Mouse (Mus musculus): ENCODE data around the gene Ltbp1. TPM values are rescaled to one million over a fixed set of nuclear protein-coding genes. Genes with fewer than 3 reads are reported as not detected.

Ltbp1 gene
- total and polyA plus RNA-seq, 3 experiments = 17.2 to 40.4 (median 39.9) TPM

GRCm38 (mm10) chr17:75323229-75323628 lies 317.9 kb downstream of the Ltbp1 start:
- Histone ChIP-seq H3K4me1 (ENCODE audit: control insufficient read depth, insufficient read depth, low read length) (no peaks in the 10 kb centered on the region), H3K9ac (ENCODE audit: low read depth, low read length) (no peak overlapping the region), H3K4me3 (no peak overlapping the region), H3K79me2 (replicated peaks; ENCODE audit: control insufficient read depth, insufficient read depth, low read length) (no peaks in the 10 kb centered on the region), H3K27me3 (ENCODE audit: control insufficient read depth, insufficient read depth, low read length) (no peaks in the 10 kb centered on the region), H3K27ac (no peak overlapping the region), H3K36me3 (ENCODE audit: control insufficient read depth, insufficient read depth, low read length) (no peaks in the 10 kb centered on the region)
- WGBS = 91% methylated on average over 5 of the region's 5 CpGs
- no peak for DNase-seq
- no peak for TF ChIP-seq CTCF (IDR thresholded peaks at IDR 0.05)
- no peak for TF ChIP-seq POLR2A (IDR thresholded peaks at IDR 0.05; ENCODE audit: insufficient read depth, low read depth, low read length)
- no peak for TF ChIP-seq EP300 (IDR thresholded peaks at IDR 0.05; ENCODE audit: insufficient read depth, low read depth, low read length)
- intact Hi-C loops (cut with DNase I) = no loop called here

GRCm38 (mm10) chr17:75323766-75324165 lies 318.4 kb downstream of the Ltbp1 start:
- Histone ChIP-seq H3K79me2 (replicated peaks; ENCODE audit: control insufficient read depth, insufficient read depth, low read length) (no peaks in the 10 kb centered on the region), H3K4me1 (ENCODE audit: control insufficient read depth, insufficient read depth, low read length) (no peaks in the 10 kb centered on the region; the same call in 1 of the 2 replicates), H3K36me3 (ENCODE audit: control insufficient read depth, insufficient read depth, low read length) (no peaks in the 10 kb centered on the region), H3K27me3 (ENCODE audit: control insufficient read depth, insufficient read depth, low read length) (no peaks in the 10 kb centered on the region), H3K4me3 (no peak overlapping the region), H3K9ac (ENCODE audit: low read depth, low read length) (no peak overlapping the region), H3K27ac (no peak overlapping the region)
- WGBS = 88% methylated on average over 10 of the region's 10 CpGs
- intact Hi-C loops (cut with DNase I) = no loop called here
- no peak for DNase-seq
- TF ChIP-seq EP300 (IDR thresholded peaks at IDR 0.05; ENCODE audit: insufficient read depth, low read depth, low read length) (no peak), POLR2A (IDR thresholded peaks at IDR 0.05; ENCODE audit: insufficient read depth, low read depth, low read length) (no peak), CTCF (IDR thresholded peaks at IDR 0.05) (no peak)

- H3K4me3 ChIP-seq = no peak overlapping the region
- H3K4me1 ChIP-seq (ENCODE audit: control insufficient read depth, insufficient read depth, low read length) = peaks cover 1% of the 10 kb centered on the region
- DNase-seq = no peak
- H3K36me3 ChIP-seq (ENCODE audit: control insufficient read depth, insufficient read depth, low read length) = no peaks in the 10 kb centered on the region
- H3K27me3 ChIP-seq (ENCODE audit: control insufficient read depth, insufficient read depth, low read length) = no peaks in the 10 kb centered on the region
- TF ChIP-seq POLR2A (IDR thresholded peaks at IDR 0.05; ENCODE audit: insufficient read depth, low read depth, low read length) (no peak), CTCF (IDR thresholded peaks at IDR 0.05) (no peak), EP300 (IDR thresholded peaks at IDR 0.05; ENCODE audit: insufficient read depth, low read depth, low read length) (no peak)
- 63% methylated on average over 10 of the region's 10 CpGs for WGBS
- no peak overlapping the region for H3K9ac ChIP-seq (ENCODE audit: low read depth, low read length)
- no peaks in the 10 kb centered on the region for H3K79me2 ChIP-seq (replicated peaks; ENCODE audit: control insufficient read depth, insufficient read depth, low read length)
- intact Hi-C loops (cut with DNase I) = no loop called here
- H3K27ac ChIP-seq = no peak overlapping the region
These were observed 322.8 kb downstream of the Ltbp1 start for GRCm38 (mm10) chr17:75328102-75328639.

- no peak overlapping the region for H3K27ac ChIP-seq
- DNase-seq = no peak
- no peak overlapping the region for H3K9ac ChIP-seq (ENCODE audit: low read depth, low read length)
- 81% methylated on average over 6 of the region's 6 CpGs for WGBS
- H3K4me3 ChIP-seq = no peak overlapping the region
- no peaks in the 10 kb centered on the region for H3K27me3 ChIP-seq (ENCODE audit: control insufficient read depth, insufficient read depth, low read length)
- no peaks in the 10 kb centered on the region for H3K36me3 ChIP-seq (ENCODE audit: control insufficient read depth, insufficient read depth, low read length)
- intact Hi-C loops (cut with DNase I) = no loop called here
- peaks cover 1% of the 10 kb centered on the region for H3K4me1 ChIP-seq (ENCODE audit: control insufficient read depth, insufficient read depth, low read length)
- no peak for TF ChIP-seq CTCF (IDR thresholded peaks at IDR 0.05)
- TF ChIP-seq EP300 (IDR thresholded peaks at IDR 0.05; ENCODE audit: insufficient read depth, low read depth, low read length) = no peak
- TF ChIP-seq POLR2A (IDR thresholded peaks at IDR 0.05; ENCODE audit: insufficient read depth, low read depth, low read length) = no peak
- no peaks in the 10 kb centered on the region for H3K79me2 ChIP-seq (replicated peaks; ENCODE audit: control insufficient read depth, insufficient read depth, low read length)
These were observed 325.0 kb downstream of the Ltbp1 start for GRCm38 (mm10) chr17:75330366-75330765.

GRCm38 (mm10) chr17:75331421-75331951 lies 326.1 kb downstream of the Ltbp1 start:
- 82% methylated on average over 6 of the region's 6 CpGs for WGBS
- intact Hi-C loops (cut with DNase I) = no loop called here

GRCm38 (mm10) chr17:75332289-75332688 lies 326.9 kb downstream of the Ltbp1 start:
- Histone ChIP-seq H3K4me1 (ENCODE audit: control insufficient read depth, insufficient read depth, low read length) (peaks cover 1% of the 10 kb centered on the region), H3K36me3 (ENCODE audit: control insufficient read depth, insufficient read depth, low read length) (no peaks in the 10 kb centered on the region), H3K27me3 (ENCODE audit: control insufficient read depth, insufficient read depth, low read length) (no peaks in the 10 kb centered on the region), H3K27ac (no peak overlapping the region), H3K9ac (ENCODE audit: low read depth, low read length) (no peak overlapping the region), H3K4me3 (no peak overlapping the region), H3K79me2 (replicated peaks; ENCODE audit: control insufficient read depth, insufficient read depth, low read length) (no peaks in the 10 kb centered on the region)
- intact Hi-C loops (cut with DNase I) = no loop called here
- no peak for DNase-seq
- TF ChIP-seq CTCF (IDR thresholded peaks at IDR 0.05) (no peak), POLR2A (IDR thresholded peaks at IDR 0.05; ENCODE audit: insufficient read depth, low read depth, low read length) (no peak), EP300 (IDR thresholded peaks at IDR 0.05; ENCODE audit: insufficient read depth, low read depth, low read length) (no peak)
- WGBS = 97% methylated on average over 6 of the region's 6 CpGs

More at GRCm38 (mm10) chr17:75331421-75331951, 326.1 kb downstream of the Ltbp1 start:
- no peak overlapping the region for H3K4me3 ChIP-seq
- no peaks in the 10 kb centered on the region for H3K79me2 ChIP-seq (replicated peaks; ENCODE audit: control insufficient read depth, insufficient read depth, low read length)
- peaks cover 1% of the 10 kb centered on the region for H3K4me1 ChIP-seq (ENCODE audit: control insufficient read depth, insufficient read depth, low read length)
- H3K36me3 ChIP-seq (ENCODE audit: control insufficient read depth, insufficient read depth, low read length) = no peaks in the 10 kb centered on the region
- DNase-seq = no peak
- H3K27ac ChIP-seq = no peak overlapping the region
- no peak for TF ChIP-seq CTCF (IDR thresholded peaks at IDR 0.05)
- no peak for TF ChIP-seq POLR2A (IDR thresholded peaks at IDR 0.05; ENCODE audit: insufficient read depth, low read depth, low read length)
- no peak for TF ChIP-seq EP300 (IDR thresholded peaks at IDR 0.05; ENCODE audit: insufficient read depth, low read depth, low read length)
- H3K9ac ChIP-seq (ENCODE audit: low read depth, low read length) = no peak overlapping the region
- H3K27me3 ChIP-seq (ENCODE audit: control insufficient read depth, insufficient read depth, low read length) = no peaks in the 10 kb centered on the region
